In genomic region chr16:32913212-32913611, GRCm38 (mm10) we compare ENCODE assay signal across 8 mouse cellular contexts. TPM values are rescaled to one million over a fixed set of nuclear protein-coding genes. Genes with fewer than 3 reads are reported as not detected.
DNase-seq lines count a peak whose midpoint lies in the region; ATAC-seq and TF ChIP-seq lines count a peak whose summit lies in the region.

No protein-coding gene starts in this region.

- H3K9ac ChIP-seq in heart, postnatal 0 days (replicated peaks; ENCODE audit: low read depth, low read length) = no peak overlapping the region; the same call in 1 of the 2 replicates
- H3K9ac ChIP-seq in hindbrain, embryonic 14.5 days = 0 out of 2 replicates have a peak overlapping the region, but pooled peaks have one; percentile 86
- H3K9ac ChIP-seq in midbrain, embryonic 13.5 days (replicated peaks) = no peak overlapping the region; the same call in 1 of the 2 replicates

- no peak for TF ChIP-seq EP300 in heart, postnatal 0 days (IDR thresholded peaks at IDR 0.05; ENCODE audit: low read depth)

- no peaks in the 10 kb centered on the region for H3K36me3 ChIP-seq in heart, postnatal 0 days (replicated peaks; ENCODE audit: control insufficient read depth, insufficient read depth, low read length)
- 0 out of 2 replicates have a peak, but pooled peaks cover 3% of the 10 kb centered on the region for H3K36me3 ChIP-seq in embryonic facial prominence, embryonic 10.5 days (replicated peaks)
- no peaks in the 10 kb centered on the region for H3K36me3 ChIP-seq in hindbrain, embryonic 14.5 days (replicated peaks; ENCODE audit: control insufficient read depth, insufficient read depth)
- H3K36me3 ChIP-seq in midbrain, embryonic 13.5 days = no peaks in the 10 kb centered on the region

- no peaks in the 10 kb centered on the region for H3K9me3 ChIP-seq in heart, postnatal 0 days (replicated peaks; ENCODE audit: control insufficient read depth, low read length)
- no peaks in the 10 kb centered on the region for H3K9me3 ChIP-seq in embryonic facial prominence, embryonic 10.5 days
- H3K9me3 ChIP-seq in hindbrain, embryonic 14.5 days (ENCODE audit: control insufficient read depth, low read length) = no peaks in the 10 kb centered on the region
- no peaks in the 10 kb centered on the region for H3K9me3 ChIP-seq in midbrain, embryonic 13.5 days

- H3K27ac ChIP-seq in heart, postnatal 0 days (ENCODE audit: low read depth) = no peak overlapping the region
- no peak overlapping the region for H3K27ac ChIP-seq in embryonic facial prominence, embryonic 10.5 days (replicated peaks)
- H3K27ac ChIP-seq in hindbrain, embryonic 14.5 days = no peak overlapping the region
- H3K27ac ChIP-seq in midbrain, embryonic 13.5 days = no peak overlapping the region

- no peak for ATAC-seq in heart, postnatal 0 days (ENCODE audit: insufficient read depth, low read depth)
- no peak for ATAC-seq in hindbrain, embryonic 14.5 days (ENCODE audit: low FRiP score)
- ATAC-seq in midbrain, embryonic 13.5 days = no peak

- 48% methylated on average over 7 of the region's 7 CpGs for WGBS in heart, postnatal 0 days
- WGBS in embryonic facial prominence, embryonic 10.5 days = 68% methylated on average over 7 of the region's 7 CpGs
- WGBS in hindbrain, embryonic 14.5 days = 73% methylated on average over 7 of the region's 7 CpGs
- WGBS in midbrain, embryonic 13.5 days = 71% methylated on average over 7 of the region's 7 CpGs

- peaks cover 4% of the 10 kb centered on the region for H3K4me1 ChIP-seq in heart, postnatal 0 days (ENCODE audit: control insufficient read depth, insufficient read depth)
- peaks cover 9% of the 10 kb centered on the region for H3K4me1 ChIP-seq in embryonic facial prominence, embryonic 10.5 days
- H3K4me1 ChIP-seq in hindbrain, embryonic 14.5 days (replicated peaks; ENCODE audit: control insufficient read depth, insufficient read depth, low read length) = peaks cover 12% of the 10 kb centered on the region
- peaks cover 16% of the 10 kb centered on the region for H3K4me1 ChIP-seq in midbrain, embryonic 13.5 days (replicated peaks)

- peak overlapping the region; percentile 76 for H3K4me2 ChIP-seq in heart, postnatal 0 days (ENCODE audit: low read depth, low read length)
- peak overlapping the region; percentile 72 for H3K4me2 ChIP-seq in hindbrain, embryonic 14.5 days (replicated peaks)
- peak overlapping the region; percentile 63 for H3K4me2 ChIP-seq in midbrain, embryonic 13.5 days (replicated peaks)

- intact Hi-C loops in heart, postnatal 25 days (cut with DNase I) = loop anchor here (5.0 kb wide), 1 partner anchor 34 kb away; no protein-coding TSS in a partner anchor
- intact Hi-C loops in left cerebral cortex, postnatal 14 days (cut with DNase I) = no loop called here

- no peak for DNase-seq in heart, postnatal 0 days (ENCODE audit: low spot score)
- no peak for DNase-seq in heart, postnatal 25 days (ENCODE audit: low spot score)
- DNase-seq in embryonic facial prominence, embryonic 10.5 days (ENCODE audit: low spot score) = no peak
- no peak for DNase-seq in hindbrain, embryonic 14.5 days (ENCODE audit: low spot score)
- DNase-seq in MN1 (ENCODE audit: low spot score) = no peak
- no peak for DNase-seq in embryo, embryonic 10.5 days (ENCODE audit: low spot score)
- DNase-seq in left cerebral cortex, postnatal 14 days (ENCODE audit: low spot score in 2 of 2) = no peak

- TF ChIP-seq CTCF in heart, postnatal 0 days (IDR thresholded peaks at IDR 0.05; ENCODE audit: low read depth) = no peak

- H3K4me3 ChIP-seq in heart, postnatal 0 days (ENCODE audit: low read depth, low read length) = no peak overlapping the region
- peak overlapping the region; percentile 99 for H3K4me3 ChIP-seq in embryonic facial prominence, embryonic 10.5 days
- H3K4me3 ChIP-seq in hindbrain, embryonic 14.5 days (replicated peaks; ENCODE audit: low read length) = peak overlapping the region; percentile 86; the same call in 1 of the 2 replicates
- H3K4me3 ChIP-seq in midbrain, embryonic 13.5 days (replicated peaks) = peak overlapping the region; percentile 91; the same call in 1 of the 2 replicates

- no peaks in the 10 kb centered on the region for H3K27me3 ChIP-seq in heart, postnatal 0 days (ENCODE audit: control insufficient read depth, insufficient read depth, low read length)
- no peaks in the 10 kb centered on the region for H3K27me3 ChIP-seq in embryonic facial prominence, embryonic 10.5 days (replicated peaks; ENCODE audit: low read depth, poor library complexity, severe bottlenecking)
- no peaks in the 10 kb centered on the region for H3K27me3 ChIP-seq in hindbrain, embryonic 14.5 days (ENCODE audit: control insufficient read depth, insufficient read depth, low read length)
- no peaks in the 10 kb centered on the region for H3K27me3 ChIP-seq in midbrain, embryonic 13.5 days

RNA-seq across cellular contexts. Expression of gene Lrch3, which starts 0.7 kb away (rescaled TPM):
- 22.8 and 48.9 TPM in 2 replicates for total RNA-seq in heart, postnatal 0 days (2014; rRNA removed; ENCODE audit: low replicate concordance)
- polyA plus RNA-seq in heart, postnatal 0 days (2015; fragmentation: Nextera tagmentation; extraction: Ambion mirVana) = 11.2 and 14.0 TPM in 2 replicates
- total RNA-seq in heart, postnatal 25 days (2021) = 10 to 100 TPM; 25.9 to 27.2 TPM
- 31.4 and 32.3 TPM in 2 replicates for polyA plus RNA-seq in embryonic facial prominence, embryonic 10.5 days (2016; fragmentation: Nextera tagmentation; extraction: Ambion mirVana)
- polyA plus RNA-seq in hindbrain, embryonic 14.5 days (2014; fragmentation: Nextera tagmentation; extraction: Ambion mirVana) = 46.5 and 53.0 TPM in 2 replicates
- 51.0 and 53.0 TPM in 2 replicates for polyA plus RNA-seq in midbrain, embryonic 13.5 days (2015; fragmentation: Nextera tagmentation; extraction: Ambion mirVana)
- 10 to 100 TPM; 28.9 to 31.6 TPM for total RNA-seq in left cerebral cortex, postnatal 14 days (2021)

RNA-seq across cellular contexts. Expression of gene Rubcn, which starts 35.6 kb away (rescaled TPM):
- 53.5 and 66.7 TPM in 2 replicates for total RNA-seq in heart, postnatal 0 days (2014; rRNA removed; ENCODE audit: low replicate concordance)
- 12.5 and 14.7 TPM in 2 replicates for polyA plus RNA-seq in heart, postnatal 0 days (2015; fragmentation: Nextera tagmentation; extraction: Ambion mirVana)
- total RNA-seq in heart, postnatal 25 days (2021) = 10 to 100 TPM; 27.8 to 32.4 TPM
- 17.7 and 19.9 TPM in 2 replicates for polyA plus RNA-seq in embryonic facial prominence, embryonic 10.5 days (2016; fragmentation: Nextera tagmentation; extraction: Ambion mirVana)
- 34.2 and 34.7 TPM in 2 replicates for polyA plus RNA-seq in hindbrain, embryonic 14.5 days (2014; fragmentation: Nextera tagmentation; extraction: Ambion mirVana)
- 26.2 and 29.2 TPM in 2 replicates for polyA plus RNA-seq in midbrain, embryonic 13.5 days (2015; fragmentation: Nextera tagmentation; extraction: Ambion mirVana)
- total RNA-seq in left cerebral cortex, postnatal 14 days (2021) = 10 to 100 TPM; 59.4 to 61.4 TPM

RNA-seq across cellular contexts. Expression of gene Fyttd1, which starts 35.9 kb away (rescaled TPM):
- total RNA-seq in heart, postnatal 0 days (2014; rRNA removed; ENCODE audit: low replicate concordance) = 60.7 and 75.8 TPM in 2 replicates
- polyA plus RNA-seq in heart, postnatal 0 days (2015; fragmentation: Nextera tagmentation; extraction: Ambion mirVana) = 118 and 120 TPM in 2 replicates
- 100 to 1,000 TPM; 106 to 109 TPM for total RNA-seq in heart, postnatal 25 days (2021)
- polyA plus RNA-seq in embryonic facial prominence, embryonic 10.5 days (2016; fragmentation: Nextera tagmentation; extraction: Ambion mirVana) = 102 and 104 TPM in 2 replicates
- polyA plus RNA-seq in hindbrain, embryonic 14.5 days (2014; fragmentation: Nextera tagmentation; extraction: Ambion mirVana) = 143 and 167 TPM in 2 replicates
- 110 and 126 TPM in 2 replicates for polyA plus RNA-seq in midbrain, embryonic 13.5 days (2015; fragmentation: Nextera tagmentation; extraction: Ambion mirVana)
- 100 to 1,000 TPM; 122 to 135 TPM for total RNA-seq in left cerebral cortex, postnatal 14 days (2021)
